Comparison of ENCODE assay signal across 8 mouse cellular contexts in the genomic region with DNA sequence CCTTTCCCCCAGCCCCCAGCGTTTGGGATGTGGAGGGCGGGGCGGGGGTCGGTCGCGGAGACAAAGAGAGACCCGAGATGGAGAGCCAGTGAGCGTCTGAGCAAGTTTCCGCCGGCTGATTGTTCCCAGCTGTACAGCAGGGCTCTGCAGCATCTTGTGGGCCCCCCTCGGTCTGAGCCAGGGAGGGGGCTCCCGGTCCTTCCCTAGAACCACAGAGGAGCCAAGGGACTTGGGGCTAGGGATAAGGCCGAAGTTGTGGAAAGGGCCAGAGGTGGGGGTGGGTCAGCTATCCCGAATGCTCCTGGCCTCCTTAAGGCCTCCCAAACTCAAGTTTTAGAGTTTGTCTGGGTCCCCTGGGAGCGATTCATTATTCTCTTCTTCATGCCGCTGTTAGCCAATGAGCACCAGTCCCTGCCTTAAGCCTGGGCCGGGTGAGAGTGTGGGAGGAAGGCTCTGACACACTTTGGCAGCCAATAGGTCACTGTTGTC. TPM values are rescaled to one million over a fixed set of nuclear protein-coding genes. Genes with fewer than 3 reads are reported as not detected.
A peak's percentile ranks its signal among the peaks of the same experiment; 100 is the strongest.
DNase-seq lines count a peak whose midpoint lies in the region; ATAC-seq lines count a peak whose summit lies in the region.

No protein-coding gene starts in this region.

- 1% methylated on average over 16 of the region's 17 CpGs for WGBS in kidney, embryonic 14.5 days
- WGBS in heart, embryonic 10.5 days, result 2% methylated on average over 17 of the region's 17 CpGs
- under 1% methylated on average over 17 of the region's 17 CpGs for WGBS in midbrain, embryonic 15.5 days

- peak; percentile 48 for ATAC-seq in kidney, embryonic 14.5 days (ENCODE audit: low FRiP score, low TSS enrichment)
- ATAC-seq in midbrain, embryonic 15.5 days (replicated peaks), result peak; percentile 50

- H3K36me3 ChIP-seq in kidney, embryonic 14.5 days (ENCODE audit: control insufficient read depth, insufficient read depth, low read length), result peaks cover 51% of the 10 kb centered on the region
- H3K36me3 ChIP-seq in heart, embryonic 10.5 days, result peaks cover 60% of the 10 kb centered on the region
- H3K36me3 ChIP-seq in midbrain, embryonic 15.5 days (replicated peaks), result peaks cover 31% of the 10 kb centered on the region

- peak overlapping the region; percentile 80 for H3K9ac ChIP-seq in kidney, embryonic 14.5 days (ENCODE audit: low read depth, low read length)
- peak overlapping the region; percentile 59 for H3K9ac ChIP-seq in midbrain, embryonic 15.5 days

- peak overlapping the region; percentile 54 for H3K4me2 ChIP-seq in kidney, embryonic 14.5 days (replicated peaks; ENCODE audit: low read depth, low read length)
- H3K4me2 ChIP-seq in midbrain, embryonic 15.5 days, result peak overlapping the region; percentile 64

- H3K4me3 ChIP-seq in kidney, embryonic 14.5 days (ENCODE audit: low read length), result peak overlapping the region; percentile 60
- peak overlapping the region; percentile 76 for H3K4me3 ChIP-seq in heart, embryonic 10.5 days
- peak overlapping the region; percentile 67 for H3K4me3 ChIP-seq in midbrain, embryonic 15.5 days

- peak overlapping the region; percentile 73 for H3K27ac ChIP-seq in kidney, embryonic 14.5 days (ENCODE audit: low read depth, low read length)
- H3K27ac ChIP-seq in heart, embryonic 10.5 days, result peak overlapping the region; percentile 90
- H3K27ac ChIP-seq in midbrain, embryonic 15.5 days, result peak overlapping the region; percentile 79

- peaks cover 14% of the 10 kb centered on the region for H3K4me1 ChIP-seq in kidney, embryonic 14.5 days (ENCODE audit: control insufficient read depth, insufficient read depth, low read length)
- H3K4me1 ChIP-seq in heart, embryonic 10.5 days, result peaks cover 43% of the 10 kb centered on the region
- peaks cover 38% of the 10 kb centered on the region for H3K4me1 ChIP-seq in midbrain, embryonic 15.5 days

- DNase-seq in kidney, adult 18-20 months, result no peak
- DNase-seq in heart, embryonic 10.5 days (ENCODE audit: low spot score), result no peak
- DNase-seq in kidney, postnatal 4 days, result peak; percentile 71 to 80
- no peak for DNase-seq in urinary bladder, adult 18-20 months (ENCODE audit: low spot score in 2 of 2)
- no peak for DNase-seq in T-cell, adult 2 months (ENCODE audit: low spot score)
- DNase-seq in left cerebral cortex, postnatal 36 days (ENCODE audit: low spot score in 2 of 2), result no peak

- H3K9me3 ChIP-seq in kidney, embryonic 14.5 days (ENCODE audit: control insufficient read depth, low read length), result no peaks in the 10 kb centered on the region
- H3K9me3 ChIP-seq in heart, embryonic 10.5 days, result no peaks in the 10 kb centered on the region
- no peaks in the 10 kb centered on the region for H3K9me3 ChIP-seq in midbrain, embryonic 15.5 days

- H3K27me3 ChIP-seq in kidney, embryonic 14.5 days (ENCODE audit: control insufficient read depth, insufficient read depth, low read length), result no peaks in the 10 kb centered on the region
- H3K27me3 ChIP-seq in heart, embryonic 10.5 days (ENCODE audit: insufficient read depth, poor library complexity, severe bottlenecking), result no peaks in the 10 kb centered on the region
- H3K27me3 ChIP-seq in midbrain, embryonic 15.5 days (replicated peaks), result no peaks in the 10 kb centered on the region

- intact Hi-C loops in left cerebral cortex, postnatal 36 days (cut with DNase I), result no loop called here

RNA-seq across cellular contexts. Expression of a gene that starts 0.8 kb away (rescaled TPM):
- 412 and 476 TPM in 2 replicates for polyA plus RNA-seq in kidney, embryonic 14.5 days (2014; fragmentation: Nextera tagmentation; extraction: Ambion mirVana)
- 159 and 233 TPM in 2 replicates for polyA plus RNA-seq in heart, embryonic 10.5 days (2016; fragmentation: Nextera tagmentation; extraction: Ambion mirVana)
- 153 and 181 TPM in 2 replicates for polyA plus RNA-seq in midbrain, embryonic 15.5 days (2015; fragmentation: Nextera tagmentation; extraction: Ambion mirVana)
- total RNA-seq in left cerebral cortex, postnatal 36 days (2021), result 1 to 10 TPM; 3.9 to 5.9 TPM

RNA-seq across cellular contexts. Expression of a gene that starts 24.3 kb away (rescaled TPM):
- polyA plus RNA-seq in kidney, embryonic 14.5 days (2014; fragmentation: Nextera tagmentation; extraction: Ambion mirVana), result 26.5 and 39.5 TPM in 2 replicates
- polyA plus RNA-seq in heart, embryonic 10.5 days (2016; fragmentation: Nextera tagmentation; extraction: Ambion mirVana), result 34.9 and 37.8 TPM in 2 replicates
- 189 and 193 TPM in 2 replicates for polyA plus RNA-seq in midbrain, embryonic 15.5 days (2015; fragmentation: Nextera tagmentation; extraction: Ambion mirVana)
- total RNA-seq in left cerebral cortex, postnatal 36 days (2021), result 100 to 1,000 TPM; 162 to 171 TPM

RNA-seq across cellular contexts. Expression of a gene that starts 49.4 kb away (rescaled TPM):
- 10.3 and 13.2 TPM in 2 replicates for polyA plus RNA-seq in kidney, embryonic 14.5 days (2014; fragmentation: Nextera tagmentation; extraction: Ambion mirVana)
- polyA plus RNA-seq in heart, embryonic 10.5 days (2016; fragmentation: Nextera tagmentation; extraction: Ambion mirVana), result 4.7 and 6.4 TPM in 2 replicates
- polyA plus RNA-seq in midbrain, embryonic 15.5 days (2015; fragmentation: Nextera tagmentation; extraction: Ambion mirVana), result 7.0 and 8.9 TPM in 2 replicates
- total RNA-seq in left cerebral cortex, postnatal 36 days (2021), result 10 to 100 TPM; 40.3 to 73.7 TPM

RNA-seq across cellular contexts. Expression of a gene that starts 50.0 kb away (rescaled TPM):
- 442 and 499 TPM in 2 replicates for polyA plus RNA-seq in kidney, embryonic 14.5 days (2014; fragmentation: Nextera tagmentation; extraction: Ambion mirVana)
- 605 and 778 TPM in 2 replicates for polyA plus RNA-seq in heart, embryonic 10.5 days (2016; fragmentation: Nextera tagmentation; extraction: Ambion mirVana)
- 442 and 447 TPM in 2 replicates for polyA plus RNA-seq in midbrain, embryonic 15.5 days (2015; fragmentation: Nextera tagmentation; extraction: Ambion mirVana)
- 100 to 1,000 TPM; 171 to 200 TPM for total RNA-seq in left cerebral cortex, postnatal 36 days (2021)

Comparison
In these comparisons a context has a peak if more than half of its experiments do, and no peak if none do; other contexts are left out.
1. DNase-seq: peak in kidney, postnatal 4 days (2 of 2); none in kidney, adult 18-20 months (single experiment), heart, embryonic 10.5 days (single experiment), urinary bladder, adult 18-20 months (0 of 2), T-cell, adult 2 months (single experiment) and left cerebral cortex, postnatal 36 days (0 of 2).
2. Peak in every context shown above with its lines, with median percentiles within 50 percentile points of each other: H3K27ac ChIP-seq and H3K4me3 ChIP-seq.